Mouse (Mus musculus): ENCODE measurements at regions not wholly inside any gene's neighbourhood (a gene's known extent, or its start where the extent isn't known, plus 50 kb on each side); places are given as distances from the start of the nearest gene placed in this dataset.
A peak's percentile ranks its signal among the peaks of the same experiment; 100 is the strongest.

DNA sequence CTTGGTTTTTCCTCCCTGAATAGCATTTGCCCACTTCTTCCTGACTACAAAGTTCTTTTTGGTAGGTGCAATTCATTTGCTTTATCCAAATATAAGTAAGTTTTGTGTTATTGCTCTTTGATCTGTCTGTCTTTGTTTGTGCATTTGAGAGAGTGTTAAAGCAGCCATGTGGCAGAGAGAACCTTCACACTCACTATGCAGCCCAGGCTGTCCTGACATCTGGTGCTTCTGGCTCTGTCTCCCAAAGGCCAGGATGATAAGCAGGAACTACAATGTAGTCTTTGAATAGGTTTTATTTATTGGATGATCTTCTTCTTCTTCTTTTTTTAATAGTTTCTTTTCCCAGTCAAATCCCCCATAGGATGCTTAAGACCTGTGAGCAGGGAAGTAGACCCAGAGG is 726.7 kb downstream of the Gm10283 start:
- H3K36me3 ChIP-seq (ENCODE audit: control insufficient read depth, insufficient read depth, low read length), result no peaks in the 10 kb centered on the region
- H3K27ac ChIP-seq (replicated peaks; ENCODE audit: insufficient read depth, low read depth, low read length), result no peak overlapping the region
- no peaks in the 10 kb centered on the region for H3K27me3 ChIP-seq (ENCODE audit: control insufficient read depth, insufficient read depth, low read length)
- H3K4me1 ChIP-seq (ENCODE audit: control insufficient read depth, insufficient read depth, low read length), result no peaks in the 10 kb centered on the region
- TF ChIP-seq CTCF (IDR thresholded peaks at IDR 0.05; ENCODE audit: low read depth, low read length) (no peak), POLR2A (IDR thresholded peaks at IDR 0.05; ENCODE audit: extremely low read depth, insufficient read depth, low read length) (no peak)
- H3K9ac ChIP-seq (ENCODE audit: low read depth, low read length), result no peak overlapping the region
- H3K4me3 ChIP-seq (ENCODE audit: insufficient read depth, low read depth, low read length), result no peak overlapping the region
- H3K79me2 ChIP-seq (ENCODE audit: control insufficient read depth, insufficient read depth, low read length), result no peaks in the 10 kb centered on the region
- no peak for DNase-seq (ENCODE audit: extremely low read depth, low read depth, low spot score)

DNA sequence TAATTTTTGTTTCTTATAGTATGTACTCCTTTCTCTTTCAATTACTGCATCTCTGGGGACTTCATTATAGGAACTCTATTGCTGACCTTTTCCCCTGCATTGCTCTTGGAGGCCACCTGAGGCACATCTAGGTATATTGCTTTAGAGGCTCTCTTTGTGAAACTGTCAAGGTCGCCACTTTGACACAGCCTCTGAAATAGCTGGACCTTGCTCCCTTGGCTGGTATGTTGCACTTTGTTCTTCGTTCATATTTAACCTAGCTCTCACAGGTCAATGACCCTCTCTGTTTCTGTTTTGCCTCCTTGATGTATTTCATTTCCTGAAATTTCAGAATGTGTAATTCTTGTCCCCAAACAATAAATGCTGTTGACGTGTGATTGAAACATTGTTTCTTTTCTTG is 734.9 kb downstream of the Gm10283 start:
- DNase-seq (ENCODE audit: extremely low read depth, low read depth, low spot score), result peak; percentile 94
- H3K36me3 ChIP-seq (ENCODE audit: control insufficient read depth, insufficient read depth, low read length), result no peaks in the 10 kb centered on the region
- H3K9ac ChIP-seq (ENCODE audit: low read depth, low read length), result no peak overlapping the region

More for the DNA sequence above, 734.9 kb downstream of the Gm10283 start:
- peaks cover 2% of the 10 kb centered on the region; the same call in 1 of the 2 replicates for H3K4me1 ChIP-seq (ENCODE audit: control insufficient read depth, insufficient read depth, low read length)
- no peaks in the 10 kb centered on the region for H3K27me3 ChIP-seq (ENCODE audit: control insufficient read depth, insufficient read depth, low read length)
- TF ChIP-seq POLR2A (IDR thresholded peaks at IDR 0.05; ENCODE audit: extremely low read depth, insufficient read depth, low read length) (no peak), CTCF (IDR thresholded peaks at IDR 0.05; ENCODE audit: low read depth, low read length) (no peak)
- H3K27ac ChIP-seq (replicated peaks; ENCODE audit: insufficient read depth, low read depth, low read length), result no peak overlapping the region
- 14% methylated on average over 3 of the region's 3 CpGs for WGBS
- H3K79me2 ChIP-seq (ENCODE audit: control insufficient read depth, insufficient read depth, low read length), result no peaks in the 10 kb centered on the region
- H3K4me3 ChIP-seq (ENCODE audit: insufficient read depth, low read depth, low read length), result no peak overlapping the region

Measured in liver, adult 2 months (tissue).